Mouse (Mus musculus) left cerebral cortex, postnatal 36 days (tissue): ENCODE data around the gene Hrnr. TPM values are rescaled to one million over a fixed set of nuclear protein-coding genes. Genes with fewer than 3 reads are reported as not detected.

Experiments used
- DNase-seq, 2 experiments: peaks; one replicate each; pipeline ENCODE4 v3.0.0; 2021 to 2022; ENCODE audit warnings: low spot score in 2 of 2, mixed read lengths in 1 of 2
- intact Hi-C: fragments of 180-260 bp; cut with DNase I; formaldehyde crosslinking; loops from one replicate; pipeline ENCODE4 v1.15.1; 2025
- total RNA-seq, 2 experiments: library from RNA; stranded (reverse); gene quantifications; 2 replicates each; pipeline ENCODE4 v1.2.3; 2021

Gene Hrnr
- not detected for total RNA-seq

GRCm38 (mm10) chr3:93319449-93319848 lies at the start of gene Hrnr:
TSS of gene Hrnr (plus strand) at chr3:93319749.
- intact Hi-C loops, result loop anchor here (10.0 kb wide), 1 partner anchor 85 kb away; no protein-coding TSS in a partner anchor

DNA sequence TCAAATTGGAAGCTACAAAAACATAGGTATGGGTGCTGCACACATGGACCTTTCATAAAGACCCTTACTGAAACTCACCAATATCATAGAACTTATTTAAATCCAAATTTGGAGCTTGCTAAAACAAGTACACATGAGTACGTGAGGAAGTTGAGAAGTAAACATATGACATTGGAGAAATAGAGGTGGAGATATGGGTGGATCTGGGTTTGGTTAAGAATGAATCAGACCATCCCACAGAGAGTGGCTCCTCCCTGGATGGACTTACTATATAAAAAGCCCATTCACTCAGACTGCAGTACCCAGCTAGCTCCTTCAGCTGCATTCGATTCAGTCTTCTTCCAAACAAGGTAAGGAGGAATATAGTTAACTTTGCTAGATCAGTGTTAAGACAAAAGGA lies 46.3 kb upstream of the Hrnr start, which contains the start of gene Flg:
Gene Flg (plus strand): TSS at position 301 of the 400 bp plus-strand sequence.
- intact Hi-C loops, result no loop called here

More at GRCm38 (mm10) chr3:93319449-93319848, at the start of gene Hrnr:
- DNase-seq, result no peak

DNA sequence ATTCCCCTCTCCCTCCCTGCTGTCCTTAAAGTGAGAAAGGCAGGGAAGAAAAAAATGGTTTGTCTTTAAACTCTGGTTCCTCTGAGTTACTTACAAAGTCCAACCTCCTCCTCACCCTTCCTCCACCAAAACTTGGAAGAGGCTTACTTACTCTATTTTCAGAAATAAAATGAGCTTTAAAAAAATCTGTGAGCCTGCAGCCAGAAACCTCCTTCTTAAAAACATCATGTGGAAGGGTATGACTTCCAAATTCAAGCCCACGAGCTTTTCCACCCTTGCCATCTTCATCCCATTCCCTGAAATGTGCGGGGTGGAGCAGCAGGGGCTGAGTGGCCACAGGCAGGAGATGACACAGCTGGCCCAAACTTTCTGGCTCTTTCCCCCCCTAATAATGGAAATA lies 22.0 kb upstream of the Hrnr start:
- intact Hi-C loops, result loop anchor here (5.0 kb wide), 1 partner anchor 165 kb away; no protein-coding TSS in a partner anchor
- DNase-seq, result peak; percentile 16 to 25

More for the DNA sequence above, 46.3 kb upstream of the Hrnr start, which contains the start of gene Flg:
- DNase-seq, result no peak

GRCm38 (mm10) chr3:93299832-93300231 lies 19.7 kb upstream of the Hrnr start:
- intact Hi-C loops, result loop anchor here (5.0 kb wide), 1 partner anchor 168 kb away; no protein-coding TSS in a partner anchor

GRCm38 (mm10) chr3:93301896-93302295 lies 17.7 kb upstream of the Hrnr start:
- no peak for DNase-seq
- intact Hi-C loops, result no loop called here

More at GRCm38 (mm10) chr3:93299832-93300231, 19.7 kb upstream of the Hrnr start:
- peak in 1 of 2 experiments; percentile 12 for DNase-seq

GRCm38 (mm10) chr3:93306142-93306541 lies 13.4 kb upstream of the Hrnr start:
- intact Hi-C loops, result no loop called here
- DNase-seq, result no peak

DNA sequence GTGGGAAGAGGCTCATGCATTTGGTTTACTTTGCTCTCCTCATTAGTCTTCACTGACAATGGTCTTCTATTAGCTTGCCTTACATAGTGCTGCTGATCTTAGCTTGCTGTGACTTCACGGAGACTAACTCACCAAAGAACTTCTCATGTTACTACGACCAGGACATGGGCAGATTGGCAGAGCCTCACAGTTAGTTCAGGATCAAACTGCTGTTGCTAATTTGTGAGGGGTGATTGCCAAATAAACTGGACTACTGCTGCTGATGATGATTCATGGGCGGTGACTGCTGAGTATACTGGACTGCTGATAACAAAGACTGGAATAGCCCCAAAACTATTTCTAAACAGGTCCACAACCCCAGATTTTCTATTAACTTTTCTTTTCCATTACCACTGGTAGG lies 8.2 kb upstream of the Hrnr start:
- no peak for DNase-seq
- intact Hi-C loops, result loop anchor here (2.0 to 10.0 kb wide), 2 partner anchors 49 to 93 kb away; no protein-coding TSS in a partner anchor

GRCm38 (mm10) chr3:93314388-93314787 lies 5.2 kb upstream of the Hrnr start:
- intact Hi-C loops, result loop anchor here (10.0 kb wide), 1 partner anchor 90 kb away; no protein-coding TSS in a partner anchor
- DNase-seq, result no peak

DNA sequence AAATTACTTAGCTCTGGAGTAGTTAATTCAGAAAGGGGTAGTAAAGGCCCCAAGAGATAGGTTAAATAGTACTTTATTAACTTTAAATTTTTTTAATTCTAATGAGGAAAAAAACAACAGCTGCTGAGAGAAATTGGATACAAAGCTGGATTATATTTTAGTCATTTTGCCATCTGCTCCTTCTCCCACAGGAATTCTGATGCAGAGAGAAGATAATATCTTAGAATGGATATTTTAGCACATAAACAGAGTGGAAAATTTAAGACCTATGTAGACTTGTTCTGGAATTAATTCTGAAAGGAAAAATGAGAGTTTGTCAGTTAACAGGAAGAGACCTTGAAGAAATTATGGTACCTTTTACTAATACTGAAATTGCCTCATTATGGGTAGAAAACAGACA lies 18.2 kb downstream of the Hrnr start:
- DNase-seq, result no peak
- intact Hi-C loops, result no loop called here

GRCm38 (mm10) chr3:93340021-93340420 lies 20.5 kb downstream of the Hrnr start:
- intact Hi-C loops, result no loop called here
- DNase-seq, result no peak

- intact Hi-C loops, result no loop called here
- no peak for DNase-seq
These were observed 27.3 kb downstream of the Hrnr start for GRCm38 (mm10) chr3:93346896-93347295.

DNA sequence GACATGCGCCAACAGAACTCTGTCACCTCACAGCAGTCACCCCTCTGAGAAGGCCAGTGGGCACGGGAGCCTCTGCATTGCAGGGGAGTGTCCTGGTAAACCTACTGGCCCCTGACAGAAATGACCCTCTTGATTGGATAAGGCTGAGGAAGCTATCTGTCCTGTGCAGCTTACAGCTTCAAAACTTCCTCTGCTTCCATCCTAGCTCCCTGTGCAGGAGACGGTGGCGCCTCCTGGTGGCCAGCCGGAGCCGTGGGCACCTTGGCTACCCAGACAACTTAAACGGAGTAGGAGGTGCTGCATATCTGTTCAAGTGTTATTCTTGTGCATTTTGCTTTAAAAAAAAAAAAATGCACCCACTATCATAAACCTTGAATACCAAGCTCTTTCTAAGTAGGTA lies 40.5 kb downstream of the Hrnr start:
- intact Hi-C loops, result loop anchor here (2.0 to 5.0 kb wide), 2 partner anchors 49 to 228 kb away; no protein-coding TSS in a partner anchor
- peak; percentile 62 to 63 for DNase-seq

- intact Hi-C loops, result loop anchor here (1.0 to 5.0 kb wide), 4 partner anchors 45 to 230 kb away; no protein-coding TSS in a partner anchor
- no peak for DNase-seq
These were observed 42.5 kb downstream of the Hrnr start for GRCm38 (mm10) chr3:93361933-93362574.

DNA sequence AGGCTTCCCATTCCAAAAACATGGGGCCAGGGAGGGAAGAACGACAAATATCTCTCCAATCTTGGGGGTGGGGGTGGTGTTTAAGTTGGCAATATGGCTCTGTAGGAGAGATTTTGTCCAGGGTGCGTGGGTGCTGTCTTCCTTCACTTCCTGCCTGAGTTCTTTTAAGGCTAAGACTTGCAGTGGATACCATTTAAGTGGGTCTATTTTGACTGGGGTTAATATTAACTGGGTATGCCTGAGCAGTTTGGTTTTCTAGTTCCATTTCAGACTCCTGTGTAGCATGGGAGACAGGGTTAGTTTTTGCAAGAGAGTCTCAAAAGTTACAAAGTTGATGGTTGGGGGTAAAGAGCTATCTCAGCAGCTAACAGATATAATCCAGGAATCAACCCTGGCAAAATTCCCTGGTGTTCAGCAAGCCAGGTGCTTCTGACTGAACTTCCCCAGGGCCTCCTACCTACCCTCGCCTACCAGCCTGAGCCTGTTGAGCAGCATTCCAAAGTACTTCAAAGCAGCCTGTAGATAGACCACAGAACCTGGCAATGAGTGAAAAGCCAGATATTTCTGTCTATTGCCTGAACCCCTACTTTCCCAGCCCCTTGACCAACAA lies 47.5 kb downstream of the Hrnr start:
- DNase-seq, result no peak
- intact Hi-C loops, result no loop called here

GRCm38 (mm10) chr3:93368171-93368570 lies 48.6 kb downstream of the Hrnr start:
- intact Hi-C loops, result no loop called here

GRCm38 (mm10) chr3:93373416-93373815 lies 53.9 kb downstream of the Hrnr start:
- intact Hi-C loops, result no loop called here
- no peak for DNase-seq

More at GRCm38 (mm10) chr3:93368171-93368570, 48.6 kb downstream of the Hrnr start:
- DNase-seq, result no peak

DNA sequence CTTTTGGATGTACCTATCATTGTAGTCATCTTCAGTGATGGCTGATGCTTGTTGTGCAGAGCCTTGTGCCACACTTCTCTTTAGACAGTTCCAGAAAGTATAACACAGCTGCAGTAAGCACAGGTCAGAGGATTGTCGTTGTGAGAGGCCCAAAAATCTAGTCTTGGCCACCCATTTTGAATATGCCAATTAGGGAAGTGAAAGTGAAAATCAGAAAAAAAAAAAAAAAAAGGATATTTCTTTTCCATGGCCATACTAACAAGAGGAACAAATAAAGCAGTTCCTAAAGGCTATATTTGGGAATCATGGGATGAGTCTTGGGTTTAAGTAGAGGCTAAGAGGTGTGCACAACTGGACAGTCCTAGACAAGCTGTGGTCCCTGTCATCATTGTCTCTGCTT lies 55.6 kb downstream of the Hrnr start:
- no peak for DNase-seq
- intact Hi-C loops, result no loop called here

GRCm38 (mm10) chr3:93375601-93376000 lies 56.1 kb downstream of the Hrnr start:
- no peak for DNase-seq
- intact Hi-C loops, result no loop called here

DNA sequence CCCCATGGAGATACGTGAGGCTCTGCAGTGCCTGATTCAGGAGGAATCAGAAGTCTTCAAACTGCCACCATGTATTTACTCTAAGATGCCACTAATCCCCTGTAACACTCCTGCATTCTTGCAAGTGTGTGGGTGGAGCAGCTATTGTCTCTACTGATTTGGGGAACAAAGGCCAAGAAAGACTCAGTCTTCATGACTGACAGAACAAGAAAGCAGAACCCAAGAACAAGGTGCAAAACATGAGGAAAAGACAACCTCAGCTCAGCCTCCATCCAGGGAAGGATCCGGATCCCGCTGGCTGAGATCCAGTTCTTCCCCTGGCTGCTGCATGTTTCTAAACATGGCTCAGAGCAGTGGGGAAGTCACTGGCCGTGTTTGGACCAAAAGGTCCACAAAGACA lies 58.6 kb downstream of the Hrnr start:
- intact Hi-C loops, result no loop called here
- no peak for DNase-seq
